Mouse (Mus musculus) MEL (cell line): Measurements from ENCODE around the gene Gm20388. TPM values are rescaled to one million over a fixed set of nuclear protein-coding genes. Genes with fewer than 3 reads are reported as not detected.

Experiments used
- DNase-seq: peaks from one replicate; pipeline ENCODE4 v3.0.0; 2011; ENCODE audit warnings: low read depth, low spot score
- H3K27ac ChIP-seq: 2 replicates; pipeline ENCODE4 v1.5.1; 2012; ENCODE audit warnings: low read depth, mild to moderate bottlenecking, control low read depth, low read length, moderate library complexity; ENCODE audit not compliant: control insufficient read depth
- H3K27me3 ChIP-seq, 2 experiments: fragments of 150-350 bp in 1 of 2; sonication (generic) in 1 of 2; 2 replicates each; pipeline ENCODE4 v1.6.1; 2012; ENCODE audit warnings: low read length in 2 of 2, mild to moderate bottlenecking in 2 of 2, improper control_type of control experiment in 1 of 2, moderate library complexity in 1 of 2; ENCODE audit not compliant: insufficient read depth in 2 of 2, control insufficient read depth in 1 of 2
- H3K36me3 ChIP-seq, 2 experiments: 2 replicates each; pipeline ENCODE4 v1.6.1; 2012 to 2014; ENCODE audit warnings: low read length in 2 of 2, improper control_type of control experiment in 1 of 2, inconsistent platforms in 1 of 2, mild to moderate bottlenecking in 1 of 2; ENCODE audit not compliant: insufficient read depth in 2 of 2, control insufficient read depth in 1 of 2
- H3K4me1 ChIP-seq, 2 experiments: fragments of 150-350 bp in 1 of 2; sonication (generic) in 1 of 2; 2 replicates each; pipeline ENCODE4 v1.6.1; 2012; ENCODE audit warnings: low read length in 2 of 2, improper control_type of control experiment in 1 of 2, mild to moderate bottlenecking in 1 of 2; ENCODE audit not compliant: insufficient read depth in 2 of 2, control insufficient read depth in 1 of 2
- H3K4me3 ChIP-seq, 2 experiments: fragments of 150-350 bp in 1 of 2; sonication (generic) in 1 of 2; 2 replicates each; pipeline ENCODE4 v1.5.1; 2012; ENCODE audit warnings: low read depth in 2 of 2, low read length in 2 of 2, mild to moderate bottlenecking in 2 of 2, moderate library complexity in 2 of 2, control low read depth in 1 of 2, improper control_type of control experiment in 1 of 2; ENCODE audit not compliant: control insufficient read depth in 1 of 2, insufficient read depth in 1 of 2
- H3K79me2 ChIP-seq: 2 replicates; pipeline ENCODE4 v1.6.1; 2012; ENCODE audit warnings: mild to moderate bottlenecking, low read length, moderate library complexity; ENCODE audit not compliant: control insufficient read depth, poor library complexity, insufficient read depth
- H3K9ac ChIP-seq: 2 replicates; pipeline ENCODE4 v1.6.1; 2012; ENCODE audit warnings: low read depth, mild to moderate bottlenecking, control low read depth, low read length, moderate library complexity; ENCODE audit not compliant: control insufficient read depth, poor library complexity, severe bottlenecking
- H3K9me3 ChIP-seq: fragments of 150-350 bp; sonication (generic); replicated peaks from 2 replicates; pipeline ENCODE4 v1.6.1; 2012; ENCODE audit warnings: mild to moderate bottlenecking, low read length, improper control_type of control experiment, moderate library complexity; ENCODE audit not compliant: insufficient read depth
- CHD1 ChIP-seq: IDR thresholded peaks from 2 replicates; pipeline ENCODE4 v1.6.1; 2012; ENCODE audit warnings: low read depth, mild to moderate bottlenecking, inconsistent platforms, low read length, improper control_type of control experiment
- CHD2 ChIP-seq: IDR thresholded peaks from 2 replicates; pipeline ENCODE4 v1.6.1; 2011; ENCODE audit warnings: low read length, improper control_type of control experiment
- CTCF ChIP-seq, 3 experiments: IDR thresholded peaks in 2 of 3; conservative IDR thresholded peaks in 1 of 3; 2 replicates each; pipeline ENCODE4 v1.5.1; 2011 to 2012; ENCODE audit warnings: low read length in 3 of 3, low read depth in 2 of 3, mild to moderate bottlenecking in 2 of 3, improper control_type of control experiment in 1 of 3, inconsistent platforms in 1 of 3, mixed read lengths in 1 of 3, moderate library complexity in 1 of 3; ENCODE audit not compliant: control insufficient read depth in 1 of 3, insufficient read depth in 1 of 3, poor library complexity in 1 of 3, severe bottlenecking in 1 of 3
- ETS1 ChIP-seq: IDR thresholded peaks from 2 replicates; pipeline ENCODE4 v1.6.1; 2012; ENCODE audit warnings: low read depth, mild to moderate bottlenecking, inconsistent platforms, low read length, improper control_type of control experiment, moderate library complexity
- GABPA ChIP-seq: IDR thresholded peaks from 2 replicates; pipeline ENCODE4 v1.6.1; 2012; ENCODE audit warnings: low read depth, mild to moderate bottlenecking, inconsistent platforms, low read length, improper control_type of control experiment, moderate library complexity
- GATA1 ChIP-seq: IDR thresholded peaks from 2 replicates; pipeline ENCODE4 v1.6.1; 2011; ENCODE audit warnings: low read depth, low read length, improper control_type of control experiment
- JUND ChIP-seq: IDR thresholded peaks from 2 replicates; pipeline ENCODE4 v1.6.1; 2011; ENCODE audit warnings: low read depth, mild to moderate bottlenecking, improper control_type of control experiment, low read length
- KAT2A ChIP-seq: conservative IDR thresholded peaks from 2 replicates; pipeline ENCODE4 v1.6.1; 2012; ENCODE audit warnings: low read depth, low read length, improper control_type of control experiment, inconsistent platforms
- MAFK ChIP-seq: IDR thresholded peaks from 2 replicates; pipeline ENCODE4 v1.6.1; 2011; ENCODE audit warnings: low read depth, mild to moderate bottlenecking, low read length, improper control_type of control experiment, borderline replicate concordance
- MAX ChIP-seq: IDR thresholded peaks from 2 replicates; pipeline ENCODE4 v1.6.1; 2011; ENCODE audit warnings: low read length, improper control_type of control experiment
- MAZ ChIP-seq: IDR thresholded peaks from 2 replicates; pipeline ENCODE4 v1.6.1; 2012; ENCODE audit warnings: low read depth, mild to moderate bottlenecking, inconsistent platforms, low read length, improper control_type of control experiment
- MYB ChIP-seq: IDR thresholded peaks from 2 replicates; pipeline ENCODE4 v1.6.1; 2011; ENCODE audit warnings: mild to moderate bottlenecking, low read depth, low read length, improper control_type of control experiment
- MYC ChIP-seq: IDR thresholded peaks from 2 replicates; pipeline ENCODE4 v1.6.1; 2011; ENCODE audit warnings: low read depth, mild to moderate bottlenecking, low read length, improper control_type of control experiment, moderate library complexity
- NELFE ChIP-seq: IDR thresholded peaks from 2 replicates; pipeline ENCODE4 v1.6.1; 2011; ENCODE audit warnings: low read depth, low read length, improper control_type of control experiment
- NRF1 ChIP-seq: IDR thresholded peaks from 2 replicates; pipeline ENCODE4 v1.6.1; 2014; ENCODE audit warnings: low read depth, mild to moderate bottlenecking, inconsistent platforms, low read length, improper control_type of control experiment, moderate library complexity; ENCODE audit not compliant: poor library complexity, insufficient read depth, severe bottlenecking
- POLR2A ChIP-seq, 2 experiments: IDR thresholded peaks; 2 replicates each; pipeline ENCODE4 v1.6.1; 2011 to 2012; ENCODE audit warnings: low read length in 2 of 2, mild to moderate bottlenecking in 2 of 2, control low read depth in 1 of 2, improper control_type of control experiment in 1 of 2, low read depth in 1 of 2, moderate library complexity in 1 of 2; ENCODE audit not compliant: control insufficient read depth in 1 of 2, insufficient read depth in 1 of 2, poor library complexity in 1 of 2
- POLR2AphosphoS5 ChIP-seq: IDR thresholded peaks from 2 replicates; pipeline ENCODE4 v1.6.1; 2012; ENCODE audit warnings: low read depth, borderline replicate concordance, mild to moderate bottlenecking, inconsistent platforms, low read length, moderate library complexity, mixed read lengths
- RAD21 ChIP-seq: IDR thresholded peaks from 2 replicates; pipeline ENCODE4 v1.6.1; 2011; ENCODE audit warnings: mild to moderate bottlenecking, low read depth, low read length, improper control_type of control experiment
- RCOR1 ChIP-seq: IDR thresholded peaks from 2 replicates; pipeline ENCODE4 v1.6.1; 2012; ENCODE audit warnings: low read depth, mild to moderate bottlenecking, inconsistent platforms, low read length, improper control_type of control experiment
- SIN3A ChIP-seq: IDR thresholded peaks from 2 replicates; pipeline ENCODE4 v1.6.1; 2012; ENCODE audit warnings: low read length, improper control_type of control experiment, inconsistent platforms
- SMC3 ChIP-seq: IDR thresholded peaks from 2 replicates; pipeline ENCODE4 v1.6.1; 2011; ENCODE audit warnings: low read depth, low read length, improper control_type of control experiment
- TAL1 ChIP-seq: IDR thresholded peaks from 2 replicates; pipeline ENCODE4 v1.6.1; 2012; ENCODE audit warnings: mild to moderate bottlenecking, inconsistent platforms, low read length, moderate library complexity, mixed read lengths
- USF1 ChIP-seq: IDR thresholded peaks from 2 replicates; pipeline ENCODE4 v1.6.1; 2014; ENCODE audit warnings: low read depth, mild to moderate bottlenecking, inconsistent platforms, low read length, improper control_type of control experiment, moderate library complexity
- USF2 ChIP-seq, 2 experiments: IDR thresholded peaks; 2 replicates each; pipeline ENCODE4 v1.6.1; 2011 to 2012; ENCODE audit warnings: improper control_type of control experiment in 2 of 2, low read length in 2 of 2, borderline replicate concordance in 1 of 2, inconsistent platforms in 1 of 2, low read depth in 1 of 2, mild to moderate bottlenecking in 1 of 2; ENCODE audit not compliant: insufficient read depth in 1 of 2
- ZMIZ1 ChIP-seq: IDR thresholded peaks from 2 replicates; pipeline ENCODE4 v1.6.1; 2012; ENCODE audit warnings: low read depth, mild to moderate bottlenecking, inconsistent platforms, low read length, improper control_type of control experiment, moderate library complexity
- polyA plus RNA-seq, 2 experiments: library from polyadenylated mRNA; stranded (reverse) in 1 of 2; unstranded in 1 of 2; fragments of >175 nt in 1 of 2; fragments of >200 nt in 1 of 2; gene quantifications; 2 replicates each; pipeline versions ENCODE4 v1.2.1 to v1.2.4; 2012; ENCODE audit warnings: low replicate concordance in 2 of 2, low read depth in 1 of 2; ENCODE audit not compliant: insufficient read length in 2 of 2, insufficient read depth in 1 of 2, missing spikeins in 1 of 2
- total RNA-seq: library from RNA; depleted of rRNA; stranded (reverse); fragments of 300-350 nt; gene quantifications from 2 replicates; pipeline ENCODE4 v1.2.3, GENCODE M21; 2012

Gene Gm20388
- total and polyA plus RNA-seq, 3 experiments: 11.1 to 17.8 TPM; not detected in 1

DNA sequence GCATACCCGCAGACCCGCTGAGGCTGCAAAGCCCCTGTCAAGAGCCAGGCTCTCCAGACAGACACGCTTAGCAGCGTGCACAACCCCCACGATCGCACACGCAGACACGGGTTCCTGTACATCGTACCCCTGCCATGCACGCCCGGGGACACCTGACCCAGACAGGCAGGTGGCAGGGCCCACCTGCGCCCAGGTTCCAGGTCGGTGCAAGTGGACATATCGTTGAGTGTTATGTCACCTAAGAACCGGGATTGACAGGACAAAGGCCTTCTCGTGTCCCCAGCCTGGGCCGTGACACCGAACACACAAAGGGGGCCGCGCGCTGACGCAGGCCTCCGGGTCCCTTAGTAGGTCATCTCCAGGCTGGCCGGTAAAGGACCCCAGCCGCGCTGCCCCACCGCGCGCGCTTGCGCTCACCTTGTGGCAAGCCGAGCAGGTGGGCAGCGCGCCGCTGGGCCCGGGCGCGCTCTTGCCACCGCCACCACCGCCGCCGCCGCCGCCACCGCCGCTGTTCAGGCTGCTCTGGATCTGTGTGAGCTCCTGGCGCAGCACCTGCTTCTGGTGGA lies 1740.8 kb downstream of the Gm20388 start:
- Histone ChIP-seq H3K27ac (no peak overlapping the region), H3K4me3 (no peak overlapping the region), H3K4me1 (no peaks in the 10 kb centered on the region), H3K79me2 (no peaks in the 10 kb centered on the region), H3K9ac (no peak overlapping the region), H3K27me3 (no peaks in the 10 kb centered on the region), H3K36me3 (no peaks in the 10 kb centered on the region), H3K9me3 (no peaks in the 10 kb centered on the region)
- DNase-seq: no peak
- TF ChIP-seq JUND: no peak
- no peak for TF ChIP-seq SMC3
- no peak for TF ChIP-seq CTCF (IDR thresholded peaks at IDR 0.05 in 2 of 3, conservative IDR thresholded peaks at IDR 0.05 in 1 of 3; ENCODE audit: control insufficient read depth in 1 of 3, insufficient read depth in 1 of 3, low read depth in 2 of 3, low read length in 3 of 3, poor library complexity in 1 of 3, severe bottlenecking in 1 of 3)
- TF ChIP-seq KAT2A: no peak
- TF ChIP-seq CHD2: no peak
- no peak for TF ChIP-seq MYB
- TF ChIP-seq RCOR1: no peak
- TF ChIP-seq MYC: no peak
- no peak for TF ChIP-seq MAX
- TF ChIP-seq CHD1: no peak
- no peak for TF ChIP-seq NRF1
- no peak for TF ChIP-seq GATA1
- TF ChIP-seq NELFE: no peak
- no peak for TF ChIP-seq USF1
- no peak for TF ChIP-seq MAFK
- TF ChIP-seq USF2 (IDR thresholded peaks at IDR 0.05; ENCODE audit: borderline replicate concordance in 1 of 2, insufficient read depth in 1 of 2, low read depth in 1 of 2, low read length in 2 of 2): no peak
- TF ChIP-seq GABPA: no peak
- TF ChIP-seq POLR2AphosphoS5: no peak
- no peak for TF ChIP-seq TAL1
- TF ChIP-seq SIN3A: no peak

DNA sequence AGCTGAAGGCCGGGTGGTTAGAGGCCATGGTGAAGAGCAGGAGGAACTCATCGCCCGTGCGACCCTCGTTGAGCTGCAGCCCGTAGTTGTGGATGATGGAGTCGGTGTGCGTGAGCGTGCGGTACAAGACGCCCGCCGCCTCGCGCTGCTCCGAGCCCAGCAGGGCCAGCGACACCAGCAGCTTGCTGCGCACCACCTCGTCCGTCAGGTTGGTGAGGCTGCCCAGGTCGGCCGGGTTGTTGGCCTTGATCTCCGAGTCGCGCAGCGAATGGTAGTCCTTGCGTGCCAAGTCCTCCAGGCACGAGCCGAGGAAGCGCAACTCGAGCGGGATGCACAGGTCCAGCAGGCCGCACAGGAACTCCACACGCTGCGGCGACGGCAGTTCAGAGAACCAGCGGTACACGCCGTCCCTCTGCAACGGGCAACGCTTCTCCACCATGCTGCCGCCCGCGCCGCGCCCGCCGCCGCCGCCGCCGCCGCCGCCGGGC lies 1741.3 kb downstream of the Gm20388 start:
- TF ChIP-seq ETS1 (no peak), KAT2A (no peak), CTCF (IDR thresholded peaks at IDR 0.05 in 2 of 3, conservative IDR thresholded peaks at IDR 0.05 in 1 of 3; ENCODE audit: control insufficient read depth in 1 of 3, insufficient read depth in 1 of 3, low read depth in 2 of 3, low read length in 3 of 3, poor library complexity in 1 of 3, severe bottlenecking in 1 of 3) (no peak), RAD21 (no peak), MYC (no peak), ZMIZ1 (no peak), CHD1 (no peak), POLR2A (IDR thresholded peaks at IDR 0.05; ENCODE audit: control insufficient read depth in 1 of 2, insufficient read depth in 1 of 2, low read depth in 1 of 2, low read length in 2 of 2, poor library complexity in 1 of 2) (no peak), MAFK (no peak), MAZ (no peak)
- Histone ChIP-seq H3K36me3 (no peaks in the 10 kb centered on the region), H3K9ac (no peak overlapping the region), H3K4me1 (no peaks in the 10 kb centered on the region), H3K79me2 (no peaks in the 10 kb centered on the region), H3K4me3 (no peak overlapping the region), H3K27ac (no peak overlapping the region), H3K27me3 (no peaks in the 10 kb centered on the region), H3K9me3 (no peaks in the 10 kb centered on the region)
- no peak for DNase-seq
